Mouse (Mus musculus): ENCODE results near the gene Serpinb9g. TPM values are rescaled to one million over a fixed set of nuclear protein-coding genes. Genes with fewer than 3 reads are reported as not detected.
"Not testable (repeated sequence)": the region's sequence is repeated elsewhere in the genome, so short reads cannot be mapped to it uniquely, and the experiment has no call there.

Serpinb9g gene
- not detected in 2 replicates for polyA plus RNA-seq (2015; fragmentation: Nextera tagmentation; extraction: Ambion mirVana)

- H3K36me3 ChIP-seq; H3K9me3 ChIP-seq (replicated peaks); H3K9ac ChIP-seq; H3K4me2 ChIP-seq; H3K27ac ChIP-seq; ATAC-seq (replicated peaks; ENCODE audit: insufficient number of reproducible peaks, insufficient read depth, low FRiP score, low read depth); H3K27me3 ChIP-seq; H3K4me3 ChIP-seq; H3K4me1 ChIP-seq (replicated peaks): not testable (repeated sequence)
- WGBS, result 74% methylated on average over 4 of the region's 4 CpGs
Observed at GRCm38 (mm10) chr13:33484490-33484889, at the start of gene Serpinb9g. Serpinb9g (plus strand) TSS chr13:33484790.

GRCm38 (mm10) chr13:33483872-33484271 lies 718 bp upstream of the Serpinb9g start:
- not testable (repeated sequence) for H3K4me3 ChIP-seq; H3K36me3 ChIP-seq; H3K27me3 ChIP-seq; H3K4me1 ChIP-seq (replicated peaks); H3K9ac ChIP-seq; H3K9me3 ChIP-seq (replicated peaks); H3K27ac ChIP-seq; H3K4me2 ChIP-seq; ATAC-seq (replicated peaks; ENCODE audit: insufficient number of reproducible peaks, insufficient read depth, low FRiP score, low read depth)
- 62% methylated on average over 3 of the region's 3 CpGs for WGBS

- no peaks in the 10 kb centered on the region for H3K27me3 ChIP-seq
- no peaks in the 10 kb centered on the region for H3K4me1 ChIP-seq (replicated peaks)
- H3K9me3 ChIP-seq (replicated peaks), result no peaks in the 10 kb centered on the region
- no peak overlapping the region for H3K4me3 ChIP-seq
- no peaks in the 10 kb centered on the region for H3K36me3 ChIP-seq
- ATAC-seq (replicated peaks; ENCODE audit: insufficient number of reproducible peaks, insufficient read depth, low FRiP score, low read depth), result no peak
- H3K4me2 ChIP-seq, result no peak overlapping the region
- no peak overlapping the region for H3K27ac ChIP-seq
- no peak overlapping the region for H3K9ac ChIP-seq
Observed at GRCm38 (mm10) chr13:33524629-33525028, 40.0 kb downstream of the Serpinb9g start.

GRCm38 (mm10) chr13:33532814-33533213 lies 48.2 kb downstream of the Serpinb9g start:
- Histone ChIP-seq H3K36me3 (no peaks in the 10 kb centered on the region), H3K27me3 (no peaks in the 10 kb centered on the region), H3K4me3 (no peak overlapping the region), H3K9me3 (replicated peaks) (no peaks in the 10 kb centered on the region), H3K9ac (no peak overlapping the region), H3K4me2 (no peak overlapping the region), H3K27ac (no peak overlapping the region), H3K4me1 (replicated peaks) (no peaks in the 10 kb centered on the region)
- ATAC-seq (replicated peaks; ENCODE audit: insufficient number of reproducible peaks, insufficient read depth, low FRiP score, low read depth), result no peak

Other genes starting within 250 kb of the Serpinb9g start
- not detected in 2 replicates for gene Serpinb9e, start 235.2 kb upstream of the Serpinb9g start, polyA plus RNA-seq (2015; fragmentation: Nextera tagmentation; extraction: Ambion mirVana)
- gene Serpinb9f, start 160.7 kb upstream of the Serpinb9g start, polyA plus RNA-seq (2015; fragmentation: Nextera tagmentation; extraction: Ambion mirVana), result not detected in 2 replicates
- gene Gm11397, start 89.0 kb upstream of the Serpinb9g start, polyA plus RNA-seq (2015; fragmentation: Nextera tagmentation; extraction: Ambion mirVana), result not detected in 2 replicates
- not detected in 2 replicates for gene Serpinb6d, start 176.6 kb downstream of the Serpinb9g start, polyA plus RNA-seq (2015; fragmentation: Nextera tagmentation; extraction: Ambion mirVana)

Measured in heart, embryonic 15.5 days (tissue).